9 mouse cellular contexts compared by ENCODE assay signal in genomic region chr19:45748206-45748605, GRCm38 (mm10). TPM values are rescaled to one million over a fixed set of nuclear protein-coding genes. Genes with fewer than 3 reads are reported as not detected.
DNase-seq lines count a peak whose midpoint lies in the region; ATAC-seq and TF ChIP-seq lines count a peak whose summit lies in the region.
"Had no signal": no experiment of that assay in that cellular context is flagged by ENCODE, and none has a peak within 500 bp of the region (broad histone marks: within the 10 kb centered on the region; RNA-seq: fewer than 3 reads in every experiment).

No protein-coding gene starts in this region.

- H3K36me3 ChIP-seq in heart, embryonic 13.5 days = peaks cover 30% of the 10 kb centered on the region
- peaks cover 11% of the 10 kb centered on the region for H3K36me3 ChIP-seq in forebrain, postnatal 0 days (ENCODE audit: insufficient read depth)
- H3K36me3 ChIP-seq in midbrain, embryonic 11.5 days (ENCODE audit: control insufficient read depth, insufficient read depth, low read length) = 0 out of 2 replicates have a peak, but pooled peaks cover 2% of the 10 kb centered on the region

- TF ChIP-seq CTCF in forebrain, postnatal 0 days (IDR thresholded peaks at IDR 0.05; ENCODE audit: low read depth) = no peak

- H3K4me3 ChIP-seq in heart, embryonic 13.5 days = peak overlapping the region; percentile 96
- no peak overlapping the region; the same call in 1 of the 2 replicates for H3K4me3 ChIP-seq in forebrain, postnatal 0 days (ENCODE audit: low read depth, low read length)
- peak overlapping the region; percentile 85 for H3K4me3 ChIP-seq in midbrain, embryonic 11.5 days (ENCODE audit: low read depth, low read length)

- no peaks in the 10 kb centered on the region for H3K9me3 ChIP-seq in heart, embryonic 13.5 days
- H3K9me3 ChIP-seq in forebrain, postnatal 0 days (ENCODE audit: low read length) = no peaks in the 10 kb centered on the region
- H3K9me3 ChIP-seq in midbrain, embryonic 11.5 days (ENCODE audit: control insufficient read depth, low read length) = no peaks in the 10 kb centered on the region

- no peak overlapping the region for H3K27ac ChIP-seq in heart, embryonic 13.5 days (replicated peaks)
- no peak overlapping the region for H3K27ac ChIP-seq in forebrain, postnatal 0 days (ENCODE audit: low read depth, low read length)
- no peak overlapping the region for H3K27ac ChIP-seq in midbrain, embryonic 11.5 days (ENCODE audit: low read depth, low read length)

- peak overlapping the region; percentile 98 for H3K4me2 ChIP-seq in heart, embryonic 13.5 days
- peak overlapping the region; percentile 91 for H3K4me2 ChIP-seq in forebrain, postnatal 0 days (ENCODE audit: low read depth)
- peak overlapping the region; percentile 93 for H3K4me2 ChIP-seq in midbrain, embryonic 11.5 days

- peaks cover 39% of the 10 kb centered on the region for H3K27me3 ChIP-seq in heart, embryonic 13.5 days (replicated peaks)
- H3K27me3 ChIP-seq in forebrain, postnatal 0 days (ENCODE audit: insufficient read depth, low read length) = peaks cover 29% of the 10 kb centered on the region
- peaks cover 41% of the 10 kb centered on the region for H3K27me3 ChIP-seq in midbrain, embryonic 11.5 days (ENCODE audit: control insufficient read depth, insufficient read depth, low read length)

- peaks cover 41% of the 10 kb centered on the region for H3K4me1 ChIP-seq in heart, embryonic 13.5 days
- H3K4me1 ChIP-seq in forebrain, postnatal 0 days (ENCODE audit: insufficient read depth) = 0 out of 2 replicates have a peak, but pooled peaks cover 8% of the 10 kb centered on the region
- H3K4me1 ChIP-seq in midbrain, embryonic 11.5 days (ENCODE audit: control insufficient read depth, insufficient read depth, low read length) = peaks cover 12% of the 10 kb centered on the region

- H3K9ac ChIP-seq in heart, embryonic 13.5 days = peak overlapping the region; percentile 95
- H3K9ac ChIP-seq in forebrain, postnatal 0 days = no peak overlapping the region
- no peak overlapping the region for H3K9ac ChIP-seq in midbrain, embryonic 11.5 days (ENCODE audit: low read length)

- no peak for DNase-seq in heart, adult 11 months
- peak; percentile 37 for DNase-seq in ES-CJ7 (ENCODE audit: low read depth, low spot score)
- no peak for DNase-seq in forebrain, postnatal 0 days
- DNase-seq in midbrain, embryonic 11.5 days (ENCODE audit: low spot score, missing footprints) = no peak
- DNase-seq in cerebellum, postnatal 4 days (ENCODE audit: low spot score in 2 of 2) = no peak
- DNase-seq in frontal cortex, adult 2 months (ENCODE audit: extremely low spot score in 1 of 2, low spot score in 1 of 2) = no peak

- 38% methylated on average over 9 of the region's 9 CpGs for WGBS in heart, embryonic 13.5 days
- 59% methylated on average over 9 of the region's 9 CpGs for WGBS in forebrain, postnatal 0 days
- WGBS in midbrain, embryonic 11.5 days = 56% methylated on average over 9 of the region's 9 CpGs

- no peak for ATAC-seq in heart, embryonic 13.5 days (ENCODE audit: extremely low read depth, insufficient number of reproducible peaks, low FRiP score, low TSS enrichment)
- no peak for ATAC-seq in forebrain, postnatal 0 days
- no peak for ATAC-seq in midbrain, embryonic 11.5 days (ENCODE audit: low FRiP score)
- ATAC-seq in activated CD4-positive, CD25-positive, alpha-beta regulatory T cell, adult 4 months = no peak

RNA-seq across cellular contexts. Expression of gene Npm3, which starts 1.2 kb away (rescaled TPM):
- 9.9 and 11.2 TPM in 2 replicates for polyA plus RNA-seq in heart, embryonic 13.5 days (2015; fragmentation: Nextera tagmentation; extraction: Ambion mirVana)
- 34.7 and 55.2 TPM in 2 replicates for total RNA-seq in forebrain, postnatal 0 days (2014; rRNA removed)
- 7.8 and 11.5 TPM in 2 replicates for polyA plus RNA-seq in forebrain, postnatal 0 days (2015; fragmentation: Nextera tagmentation; extraction: Ambion mirVana)
- polyA plus RNA-seq in midbrain, embryonic 11.5 days (2014; fragmentation: Nextera tagmentation; extraction: Ambion mirVana) = 9.3 and 10.4 TPM in 2 replicates
- 10 to 100 TPM; 26.7 to 70.7 TPM for polyA plus RNA-seq in activated CD4-positive, CD25-positive, alpha-beta regulatory T cell, adult 4 months (2017; shearing (Covaris generic))
- 16.3 and 17.5 TPM in 2 replicates for polyA plus RNA-seq in frontal cortex, adult 2 months (2012; rRNA removed)

RNA-seq across cellular contexts. Expression of gene Fgf8, which starts 5.5 kb away (rescaled TPM):
- polyA plus RNA-seq in heart, embryonic 13.5 days (2015; fragmentation: Nextera tagmentation; extraction: Ambion mirVana) = 0.25 and 0.37 TPM in 2 replicates
- total RNA-seq in forebrain, postnatal 0 days (2014; rRNA removed) = 1.00 TPM in 1 of 2 replicates, not detected in the other
- 0.24 and 0.26 TPM in 2 replicates for polyA plus RNA-seq in forebrain, postnatal 0 days (2015; fragmentation: Nextera tagmentation; extraction: Ambion mirVana)
- 8.5 and 11.4 TPM in 2 replicates for polyA plus RNA-seq in midbrain, embryonic 11.5 days (2014; fragmentation: Nextera tagmentation; extraction: Ambion mirVana)
- polyA plus RNA-seq in activated CD4-positive, CD25-positive, alpha-beta regulatory T cell, adult 4 months (2017; shearing (Covaris generic)) = not detected
- not detected in 2 replicates for polyA plus RNA-seq in frontal cortex, adult 2 months (2012; rRNA removed)
- polyA plus RNA-seq: urinary bladder, adult 2 months had no signal

RNA-seq across cellular contexts. Expression of gene Mgea5, which starts 35.4 kb away (rescaled TPM):
- 32.6 and 33.4 TPM in 2 replicates for polyA plus RNA-seq in heart, embryonic 13.5 days (2015; fragmentation: Nextera tagmentation; extraction: Ambion mirVana)
- 214 and 247 TPM in 2 replicates for total RNA-seq in forebrain, postnatal 0 days (2014; rRNA removed)
- polyA plus RNA-seq in forebrain, postnatal 0 days (2015; fragmentation: Nextera tagmentation; extraction: Ambion mirVana) = 46.8 and 67.8 TPM in 2 replicates
- 68.8 and 78.9 TPM in 2 replicates for polyA plus RNA-seq in midbrain, embryonic 11.5 days (2014; fragmentation: Nextera tagmentation; extraction: Ambion mirVana)
- 100 to 1,000 TPM; 146 to 151 TPM for polyA plus RNA-seq in activated CD4-positive, CD25-positive, alpha-beta regulatory T cell, adult 4 months (2017; shearing (Covaris generic))
- polyA plus RNA-seq in frontal cortex, adult 2 months (2012; rRNA removed) = 140 and 147 TPM in 2 replicates
